Mouse (Mus musculus): ENCODE measurements around the gene Gusb.
"Not testable (repeated sequence)": the region's sequence is repeated elsewhere in the genome, so short reads cannot be mapped to it uniquely, and the experiment has no call there.

Gene Gusb

GRCm38 (mm10) chr5:130002301-130003146, at the start of gene Gusb:
TSS of gene Gusb (minus strand) at chr5:130003049.
- DNase-seq (ENCODE audit: low spot score) = peak; percentile 69

GRCm38 (mm10) chr5:130052510-130052909, 49.7 kb upstream of the Gusb start:
- no peak for DNase-seq (ENCODE audit: low spot score)

- no peak for DNase-seq (ENCODE audit: low spot score)
Observed at GRCm38 (mm10) chr5:130051073-130051860, 48.4 kb upstream of the Gusb start.

- no peak for DNase-seq (ENCODE audit: low spot score)
Observed at GRCm38 (mm10) chr5:130050416-130050815, 47.6 kb upstream of the Gusb start.

GRCm38 (mm10) chr5:130048786-130049520, 46.1 kb upstream of the Gusb start:
- DNase-seq (ENCODE audit: low spot score) = no peak

- DNase-seq (ENCODE audit: low spot score) = no peak
Observed at GRCm38 (mm10) chr5:130047013-130047412, 44.2 kb upstream of the Gusb start.

- DNase-seq (ENCODE audit: low spot score) = no peak
Observed at GRCm38 (mm10) chr5:130046589-130046988, 43.7 kb upstream of the Gusb start.

GRCm38 (mm10) chr5:130046100-130046499, 43.3 kb upstream of the Gusb start:
- no peak for DNase-seq (ENCODE audit: low spot score)

- DNase-seq (ENCODE audit: low spot score) = peak; percentile 36
Observed at GRCm38 (mm10) chr5:130044201-130044695, 41.4 kb upstream of the Gusb start.

- no peak for DNase-seq (ENCODE audit: low spot score)
Observed at GRCm38 (mm10) chr5:130043741-130044140, 40.9 kb upstream of the Gusb start.

- DNase-seq (ENCODE audit: low spot score) = no peak
Observed at GRCm38 (mm10) chr5:130041262-130041661, 38.4 kb upstream of the Gusb start.

GRCm38 (mm10) chr5:130040797-130041196, 37.9 kb upstream of the Gusb start:
- DNase-seq (ENCODE audit: low spot score) = no peak

- peak; percentile 49 for DNase-seq (ENCODE audit: low spot score)
Observed at GRCm38 (mm10) chr5:130037752-130038455, 35.1 kb upstream of the Gusb start.

- DNase-seq (ENCODE audit: low spot score) = not testable (repeated sequence)
Observed at GRCm38 (mm10) chr5:130036300-130036699, 33.5 kb upstream of the Gusb start.

- no peak for DNase-seq (ENCODE audit: low spot score)
Observed at GRCm38 (mm10) chr5:130033869-130034268, 31.0 kb upstream of the Gusb start.

- DNase-seq (ENCODE audit: low spot score) = no peak
Observed at GRCm38 (mm10) chr5:130031410-130032390, 28.9 kb upstream of the Gusb start.

GRCm38 (mm10) chr5:130029142-130029897, 26.5 kb upstream of the Gusb start, which contains the start of the genes Asl and Crcp:
TSS of gene Asl (minus strand) at chr5:130029247.
TSS of gene Crcp (plus strand) at chr5:130029290.
- peak; percentile 86 for DNase-seq (ENCODE audit: low spot score)

- DNase-seq (ENCODE audit: low spot score) = no peak
Observed at GRCm38 (mm10) chr5:130027696-130028095, 24.8 kb upstream of the Gusb start.

- DNase-seq (ENCODE audit: low spot score) = no peak
Observed at GRCm38 (mm10) chr5:130027134-130027533, 24.3 kb upstream of the Gusb start.

Measured in urinary bladder, postnatal 25 days (tissue).